Mouse (Mus musculus) ES-Bruce4 (cell line): Measurements from ENCODE around the gene Pi4k2a. TPM values are rescaled to one million over a fixed set of nuclear protein-coding genes. Genes with fewer than 3 reads are reported as not detected.
A peak's percentile ranks its signal among the peaks of the same experiment; 100 is the strongest.

Source experiments
- H3K27ac ChIP-seq: 2 replicates; pipeline ENCODE4 v1.5.1; 2012; ENCODE audit warnings: low read length, inconsistent platforms; ENCODE audit not compliant: insufficient read depth
- H3K27me3 ChIP-seq: 2 replicates; pipeline ENCODE4 v1.6.1; 2012; ENCODE audit warnings: mild to moderate bottlenecking, low read length, inconsistent platforms; ENCODE audit not compliant: control insufficient read depth, poor library complexity, insufficient read depth, severe bottlenecking
- H3K36me3 ChIP-seq: 2 replicates; pipeline ENCODE4 v1.6.1; 2012; ENCODE audit warnings: inconsistent platforms, mild to moderate bottlenecking, low read length, moderate library complexity; ENCODE audit not compliant: control insufficient read depth, poor library complexity, insufficient read depth, severe bottlenecking
- H3K4me1 ChIP-seq: one replicate; pipeline ENCODE4 v1.8.1; 2011; ENCODE audit warnings: low read length; ENCODE audit not compliant: control insufficient read depth, insufficient read depth
- H3K4me3 ChIP-seq: 2 replicates; pipeline ENCODE4 v1.5.1; 2011; ENCODE audit warnings: low read depth, mild to moderate bottlenecking, low read length
- H3K9ac ChIP-seq: 2 replicates; pipeline ENCODE4 v1.6.1; 2012; ENCODE audit warnings: low read depth, mild to moderate bottlenecking, inconsistent platforms; ENCODE audit not compliant: poor library complexity, severe bottlenecking
- H3K9me3 ChIP-seq: replicated peaks from 2 replicates; pipeline ENCODE4 v1.6.1; 2012; ENCODE audit warnings: mild to moderate bottlenecking, low read length, inconsistent platforms; ENCODE audit not compliant: control insufficient read depth, poor library complexity, insufficient read depth, severe bottlenecking
- CTCF ChIP-seq: IDR thresholded peaks from one replicate; pipeline ENCODE4 v1.8.1; 2011; ENCODE audit warnings: low read depth, low read length
- EP300 ChIP-seq: IDR thresholded peaks from 2 replicates; pipeline ENCODE4 v1.6.1; 2011; ENCODE audit warnings: low read depth, low read length; ENCODE audit not compliant: insufficient read depth
- POLR2A ChIP-seq: IDR thresholded peaks from one replicate; pipeline ENCODE4 v1.8.1; 2011; ENCODE audit warnings: low read length; ENCODE audit not compliant: insufficient read depth
- polyA plus RNA-seq: library from polyadenylated mRNA; stranded (reverse); fragments of >200 nt; gene quantifications from 2 replicates; pipeline ENCODE4 v1.2.4, GENCODE M21; 2011; ENCODE audit warnings: low read depth; ENCODE audit not compliant: missing spikeins, insufficient read depth, insufficient read length

The Pi4k2a gene
- polyA plus RNA-seq, 1 experiment: 27.2 TPM

DNA sequence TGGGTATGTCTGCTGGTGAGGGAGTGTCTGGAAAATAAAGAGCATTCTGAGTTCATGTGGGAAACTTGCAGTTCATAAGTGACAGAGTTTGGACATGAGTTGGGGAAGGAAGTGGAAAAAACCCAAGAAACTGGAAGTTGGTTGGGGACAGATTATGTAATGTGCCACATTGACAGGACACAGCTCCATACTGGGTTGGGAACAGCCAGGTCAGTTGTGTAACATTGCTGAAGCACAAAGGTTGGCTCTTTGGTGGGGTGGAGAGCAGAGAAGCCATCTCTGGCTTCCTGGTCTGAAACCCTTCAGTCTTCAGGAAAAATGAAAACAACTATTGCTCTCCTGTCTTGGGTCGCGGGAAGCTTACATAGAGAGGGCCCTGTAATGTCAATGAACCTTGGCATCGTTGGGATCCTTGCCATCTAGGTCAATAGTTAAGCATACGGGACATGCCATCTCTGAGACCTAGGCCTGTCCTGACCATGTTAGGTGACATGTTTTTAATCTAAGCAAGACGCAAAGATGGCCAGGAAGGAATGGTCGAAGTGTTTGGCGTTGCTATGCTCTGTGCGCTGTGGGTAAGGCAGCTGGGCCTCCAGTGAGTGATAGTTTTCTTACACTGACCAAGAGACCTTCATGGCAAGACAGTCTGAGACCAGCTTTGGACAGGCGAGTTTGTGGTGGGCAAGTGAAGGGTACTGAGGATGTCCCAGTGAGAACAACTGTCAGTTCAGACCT is 56.2 kb downstream of the Pi4k2a start:
- H3K4me3 ChIP-seq: no peak overlapping the region
- H3K9ac ChIP-seq: peak overlapping the region; percentile 76
- no peak overlapping the region for H3K27ac ChIP-seq
- TF ChIP-seq EP300 (no peak), CTCF (no peak), POLR2A (no peak)
- no peaks in the 10 kb centered on the region for H3K9me3 ChIP-seq
- no peaks in the 10 kb centered on the region for H3K36me3 ChIP-seq
- H3K4me1 ChIP-seq: no peaks in the 10 kb centered on the region
- no peaks in the 10 kb centered on the region for H3K27me3 ChIP-seq

DNA sequence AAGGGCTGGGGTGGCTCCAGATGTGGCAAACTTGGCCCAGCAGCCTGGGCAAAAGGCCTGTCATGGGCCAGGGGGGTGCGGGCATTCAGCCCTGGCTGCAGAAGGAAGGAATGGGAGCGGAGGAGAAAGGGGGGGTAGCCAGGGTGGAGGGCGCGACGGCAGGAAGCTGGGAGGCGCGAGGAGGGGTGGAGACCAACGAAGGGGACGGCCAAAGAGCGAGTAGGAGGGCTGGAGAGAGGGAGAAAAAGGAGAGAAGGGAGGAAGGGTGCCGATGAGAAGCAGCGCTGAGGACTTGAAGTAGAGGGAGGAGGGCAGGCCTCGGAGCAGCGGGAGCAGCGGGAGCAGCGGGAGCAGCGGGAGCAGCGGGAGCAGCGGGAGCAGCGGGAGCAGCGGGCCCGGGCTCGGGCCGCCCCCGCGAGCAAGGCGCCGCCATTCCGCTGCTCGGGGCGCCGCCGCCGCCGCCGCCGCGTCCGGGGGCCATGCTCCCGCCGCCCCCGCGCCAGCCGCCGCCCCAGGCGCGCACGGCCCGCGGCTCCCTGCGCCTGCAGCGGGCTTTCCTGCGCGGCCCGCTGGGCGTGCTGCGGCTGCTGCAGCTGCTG is 57.0 kb downstream of the Pi4k2a start, which contains the start of gene Marveld1:
Gene Marveld1 (plus strand): TSS at position 231 of the 599 bp plus-strand sequence.
- H3K27me3 ChIP-seq: no peaks in the 10 kb centered on the region
- no peaks in the 10 kb centered on the region for H3K9me3 ChIP-seq
- H3K36me3 ChIP-seq: no peaks in the 10 kb centered on the region
- peak within 1 kb of the TSS; percentile 76 for H3K9ac ChIP-seq
- peak within 1 kb of the TSS; percentile 83 for H3K4me3 ChIP-seq
- TF ChIP-seq CTCF (no peak), POLR2A (no peak), EP300 (no peak)
- no peaks in the 10 kb centered on the region for H3K4me1 ChIP-seq
- no peak within 1 kb of the TSS for H3K27ac ChIP-seq

DNA sequence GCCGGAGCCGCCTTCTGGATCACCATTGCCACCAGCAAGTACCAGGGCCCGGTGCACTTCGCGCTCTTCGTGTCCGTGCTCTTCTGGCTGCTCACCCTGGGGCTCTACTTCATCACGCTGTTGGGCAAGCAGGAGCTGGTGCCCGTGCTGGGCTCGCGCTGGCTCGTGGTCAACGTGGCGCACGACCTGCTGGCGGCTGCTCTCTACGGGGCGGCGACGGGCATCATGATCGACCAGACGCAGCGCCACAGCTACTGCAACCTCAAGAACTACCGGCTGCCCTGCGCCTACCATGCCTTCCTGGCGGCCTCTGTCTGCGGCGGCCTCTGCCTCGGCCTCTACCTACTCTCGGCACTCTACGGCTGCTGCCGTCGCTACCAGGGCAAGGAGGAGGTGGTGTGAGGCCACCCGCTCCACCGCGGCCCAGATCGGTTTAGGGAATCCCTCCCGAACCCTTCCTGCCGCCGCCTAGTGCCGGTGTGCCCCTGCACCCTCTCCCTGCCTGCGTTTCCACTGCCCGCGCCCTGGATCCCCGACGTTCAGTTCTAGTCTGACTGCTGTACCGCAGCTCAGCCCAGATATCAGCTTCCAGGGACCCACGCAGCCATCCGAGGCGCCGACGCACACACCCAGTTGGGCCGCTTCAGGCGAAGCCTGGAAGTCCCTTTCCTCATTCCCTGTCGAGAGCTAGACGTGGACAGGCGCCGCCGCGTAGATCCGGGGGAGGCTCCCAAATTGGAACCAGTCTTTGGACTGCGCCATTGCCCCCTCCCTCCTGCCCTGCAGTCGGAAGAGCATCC is 57.7 kb downstream of the Pi4k2a start:
- Histone ChIP-seq H3K9me3 (no peaks in the 10 kb centered on the region), H3K27ac (no peak overlapping the region), H3K4me3 (peak overlapping the region; percentile 83), H3K4me1 (no peaks in the 10 kb centered on the region), H3K9ac (peak overlapping the region; percentile 76), H3K36me3 (no peaks in the 10 kb centered on the region), H3K27me3 (no peaks in the 10 kb centered on the region)
- TF ChIP-seq POLR2A: no peak
- no peak for TF ChIP-seq EP300
- no peak for TF ChIP-seq CTCF

GRCm38 (mm10) chr19:42148569-42148860 is 58.2 kb downstream of the Pi4k2a start:
- Histone ChIP-seq H3K9me3 (no peaks in the 10 kb centered on the region), H3K4me1 (no peaks in the 10 kb centered on the region), H3K27ac (no peak overlapping the region), H3K9ac (peak overlapping the region; percentile 76), H3K27me3 (no peaks in the 10 kb centered on the region), H3K4me3 (peak overlapping the region; percentile 83), H3K36me3 (no peaks in the 10 kb centered on the region)
- TF ChIP-seq EP300: no peak
- TF ChIP-seq POLR2A: no peak
- TF ChIP-seq CTCF: no peak

- no peaks in the 10 kb centered on the region for H3K9me3 ChIP-seq
- H3K27ac ChIP-seq: no peak overlapping the region
- H3K9ac ChIP-seq: no peak overlapping the region
- no peaks in the 10 kb centered on the region for H3K27me3 ChIP-seq
- H3K4me3 ChIP-seq: no peak overlapping the region
- TF ChIP-seq CTCF: peak; percentile 78
- no peak for TF ChIP-seq EP300
- H3K36me3 ChIP-seq: no peaks in the 10 kb centered on the region
- no peaks in the 10 kb centered on the region for H3K4me1 ChIP-seq
These were observed 61.7 kb downstream of the Pi4k2a start for GRCm38 (mm10) chr19:42151990-42152389.
